In genomic region chr1:155093145-155093791, GRCm38 (mm10) we compare ENCODE assay signal across 8 mouse cellular contexts. TPM values are rescaled to one million over a fixed set of nuclear protein-coding genes. Genes with fewer than 3 reads are reported as not detected.
DNase-seq lines count a peak whose midpoint lies in the region; ATAC-seq lines count a peak whose summit lies in the region.

No protein-coding gene starts in this region.

- H3K9ac ChIP-seq in forebrain, embryonic 14.5 days (ENCODE audit: low read length), result no peak overlapping the region
- H3K9ac ChIP-seq in intestine, embryonic 16.5 days (ENCODE audit: low read depth, low read length), result 0 out of 2 replicates have a peak overlapping the region, but pooled peaks have one; percentile 1

- H3K4me3 ChIP-seq in forebrain, embryonic 14.5 days (ENCODE audit: low read depth, low read length), result no peak overlapping the region
- no peak overlapping the region for H3K4me3 ChIP-seq in intestine, embryonic 16.5 days (ENCODE audit: low read length)

- H3K9me3 ChIP-seq in forebrain, embryonic 14.5 days (replicated peaks; ENCODE audit: control insufficient read depth, low read length), result no peaks in the 10 kb centered on the region
- no peaks in the 10 kb centered on the region for H3K9me3 ChIP-seq in intestine, embryonic 16.5 days (ENCODE audit: control insufficient read depth, low read length)

- DNase-seq in heart, adult 11 months, result peak; percentile 97
- no peak for DNase-seq in heart, postnatal 25 days (ENCODE audit: low spot score)
- DNase-seq in forebrain, embryonic 14.5 days (ENCODE audit: low spot score), result no peak
- peak; percentile 74 for DNase-seq in lung, postnatal 36 days
- DNase-seq in spleen, adult 12 weeks (ENCODE audit: low spot score), result no peak
- no peak for DNase-seq in B cell, adult 2 months
- no peak for DNase-seq in cerebellum, adult 18-20 months

- H3K27me3 ChIP-seq in forebrain, embryonic 14.5 days (replicated peaks; ENCODE audit: control insufficient read depth, insufficient read depth, low read length), result no peaks in the 10 kb centered on the region
- H3K27me3 ChIP-seq in intestine, embryonic 16.5 days (replicated peaks; ENCODE audit: control insufficient read depth, insufficient read depth, low read length), result no peaks in the 10 kb centered on the region

- H3K27ac ChIP-seq in forebrain, embryonic 14.5 days (ENCODE audit: low read depth, low read length), result peak overlapping the region; percentile 75; the same call in 1 of the 2 replicates
- peak overlapping the region; percentile 79 for H3K27ac ChIP-seq in intestine, embryonic 16.5 days (ENCODE audit: low read length)

- 24% methylated on average over 4 of the region's 4 CpGs for WGBS in forebrain, embryonic 14.5 days
- WGBS in intestine, embryonic 16.5 days, result 29% methylated on average over 4 of the region's 4 CpGs

- H3K4me1 ChIP-seq in forebrain, embryonic 14.5 days (ENCODE audit: control insufficient read depth, insufficient read depth, low read length), result peaks cover 53% of the 10 kb centered on the region
- H3K4me1 ChIP-seq in intestine, embryonic 16.5 days (ENCODE audit: control insufficient read depth, insufficient read depth, low read length), result peaks cover 48% of the 10 kb centered on the region

- no peak overlapping the region for H3K4me2 ChIP-seq in forebrain, embryonic 14.5 days (ENCODE audit: low read length)
- H3K4me2 ChIP-seq in intestine, embryonic 16.5 days (ENCODE audit: low read depth, low read length), result no peak overlapping the region

- H3K36me3 ChIP-seq in forebrain, embryonic 14.5 days (ENCODE audit: control insufficient read depth, insufficient read depth, low read length), result peaks cover 4% of the 10 kb centered on the region; the same call in 1 of the 2 replicates
- no peaks in the 10 kb centered on the region for H3K36me3 ChIP-seq in intestine, embryonic 16.5 days (ENCODE audit: control insufficient read depth, insufficient read depth, low read length)

- intact Hi-C loops in heart, postnatal 25 days (cut with DNase I), result no loop called here

- no peak for ATAC-seq in forebrain, embryonic 14.5 days
- ATAC-seq in intestine, embryonic 16.5 days, result peak; percentile 62

RNA-seq across cellular contexts. Expression of gene Ier5, which starts 6.2 kb away (rescaled TPM):
- 10 to 100 TPM; 12.7 to 16.5 TPM for total RNA-seq in heart, postnatal 25 days (2021)
- polyA plus RNA-seq in forebrain, embryonic 14.5 days (2014; fragmentation: Nextera tagmentation; extraction: Ambion mirVana), result 19.5 and 24.6 TPM in 2 replicates
- 2.0 and 2.6 TPM in 2 replicates for polyA plus RNA-seq in intestine, embryonic 16.5 days (2015; fragmentation: Nextera tagmentation; extraction: Ambion mirVana)

RNA-seq across cellular contexts. Expression of gene Mr1, which starts 53.3 kb away (rescaled TPM):
- 1 to 10 TPM; 5.9 to 6.4 TPM for total RNA-seq in heart, postnatal 25 days (2021)
- 0.80 and 1.2 TPM in 2 replicates for polyA plus RNA-seq in forebrain, embryonic 14.5 days (2014; fragmentation: Nextera tagmentation; extraction: Ambion mirVana)
- polyA plus RNA-seq in intestine, embryonic 16.5 days (2015; fragmentation: Nextera tagmentation; extraction: Ambion mirVana), result 4.6 and 5.2 TPM in 2 replicates

Comparison
In these comparisons a context has a peak if more than half of its experiments do, and no peak if none do; other contexts are left out.
1. DNase-seq: peak in heart, adult 11 months (single experiment) and lung, postnatal 36 days (single experiment); none in heart, postnatal 25 days (single experiment), forebrain, embryonic 14.5 days (single experiment), spleen, adult 12 weeks (single experiment), B cell, adult 2 months (0 of 2) and cerebellum, adult 18-20 months (0 of 2).